8 mouse cellular contexts compared by ENCODE assay signal in genomic region chr1:52113666-52114069, GRCm38 (mm10). TPM values are rescaled to one million over a fixed set of nuclear protein-coding genes. Genes with fewer than 3 reads are reported as not detected.
A peak's percentile ranks its signal among the peaks of the same experiment; 100 is the strongest.
DNase-seq lines count a peak whose midpoint lies in the region; ATAC-seq and TF ChIP-seq lines count a peak whose summit lies in the region.

No protein-coding gene starts in this region.

- H3K4me3 ChIP-seq in bone marrow, adult 2 months (replicated peaks; ENCODE audit: control insufficient read depth, low read depth, low read length) = peak overlapping the region; percentile 91
- H3K4me3 ChIP-seq in embryonic facial prominence, embryonic 15.5 days (replicated peaks) = peak overlapping the region; percentile 45
- H3K4me3 ChIP-seq in kidney, embryonic 14.5 days (ENCODE audit: low read length) = peak overlapping the region; percentile 33
- H3K4me3 ChIP-seq in limb, embryonic 15.5 days = peak overlapping the region; percentile 39

- H3K4me1 ChIP-seq in bone marrow, adult 2 months (ENCODE audit: control insufficient read depth, insufficient read depth, low read length) = peaks cover 2% of the 10 kb centered on the region; the same call in 1 of the 2 replicates
- H3K4me1 ChIP-seq in embryonic facial prominence, embryonic 15.5 days = 0 out of 2 replicates have a peak, but pooled peaks cover 3% of the 10 kb centered on the region
- 0 out of 2 replicates have a peak, but pooled peaks cover 5% of the 10 kb centered on the region for H3K4me1 ChIP-seq in kidney, embryonic 14.5 days (ENCODE audit: control insufficient read depth, insufficient read depth, low read length)
- H3K4me1 ChIP-seq in limb, embryonic 15.5 days = peaks cover 9% of the 10 kb centered on the region

- H3K27ac ChIP-seq in bone marrow, adult 2 months (ENCODE audit: control insufficient read depth, insufficient read depth, low read depth, low read length, poor library complexity) = peak overlapping the region; percentile 83
- peak overlapping the region; percentile 79 for H3K27ac ChIP-seq in embryonic facial prominence, embryonic 15.5 days (replicated peaks)
- H3K27ac ChIP-seq in kidney, embryonic 14.5 days (ENCODE audit: low read depth, low read length) = no peak overlapping the region
- peak overlapping the region; percentile 85 for H3K27ac ChIP-seq in limb, embryonic 15.5 days

- no peaks in the 10 kb centered on the region for H3K9me3 ChIP-seq in embryonic facial prominence, embryonic 15.5 days (replicated peaks)
- no peaks in the 10 kb centered on the region for H3K9me3 ChIP-seq in kidney, embryonic 14.5 days (ENCODE audit: control insufficient read depth, low read length)
- no peaks in the 10 kb centered on the region for H3K9me3 ChIP-seq in limb, embryonic 15.5 days

- H3K36me3 ChIP-seq in embryonic facial prominence, embryonic 15.5 days = no peaks in the 10 kb centered on the region
- no peaks in the 10 kb centered on the region for H3K36me3 ChIP-seq in kidney, embryonic 14.5 days (ENCODE audit: control insufficient read depth, insufficient read depth, low read length)
- H3K36me3 ChIP-seq in limb, embryonic 15.5 days = no peaks in the 10 kb centered on the region

- no peaks in the 10 kb centered on the region for H3K27me3 ChIP-seq in embryonic facial prominence, embryonic 15.5 days
- H3K27me3 ChIP-seq in kidney, embryonic 14.5 days (ENCODE audit: control insufficient read depth, insufficient read depth, low read length) = no peaks in the 10 kb centered on the region
- no peaks in the 10 kb centered on the region for H3K27me3 ChIP-seq in limb, embryonic 15.5 days

- peak overlapping the region; percentile 64 for H3K4me2 ChIP-seq in embryonic facial prominence, embryonic 15.5 days (replicated peaks)
- H3K4me2 ChIP-seq in kidney, embryonic 14.5 days (replicated peaks; ENCODE audit: low read depth, low read length) = peak overlapping the region; percentile 51
- peak overlapping the region; percentile 59 for H3K4me2 ChIP-seq in limb, embryonic 15.5 days

- ATAC-seq in embryonic facial prominence, embryonic 15.5 days (ENCODE audit: insufficient number of reproducible peaks, low FRiP score, low TSS enrichment, low read depth) = peak; percentile 97
- peak; percentile 98 for ATAC-seq in kidney, embryonic 14.5 days (ENCODE audit: low FRiP score, low TSS enrichment)
- ATAC-seq in limb, embryonic 15.5 days (ENCODE audit: insufficient number of reproducible peaks, low FRiP score, low TSS enrichment, low read depth) = peak; percentile 91

- peak; percentile 92 for TF ChIP-seq CTCF in bone marrow, adult 2 months (IDR thresholded peaks at IDR 0.05; ENCODE audit: control insufficient read depth, insufficient read depth, low read length)

- peak; percentile 78 for TF ChIP-seq POLR2A in bone marrow, adult 2 months (IDR thresholded peaks at IDR 0.05; ENCODE audit: borderline replicate concordance, control insufficient read depth, low read depth, low read length)

- peak; percentile 97 for DNase-seq in 416B (ENCODE audit: low read depth)
- peak; percentile 96 to 97 for DNase-seq in heart, adult 9 months (ENCODE audit: low spot score in 2 of 2)
- DNase-seq in monocyte, adult 2 months (ENCODE audit: low read depth in 1 of 2, low spot score in 2 of 2) = peak; percentile 94 to 98
- DNase-seq in spleen, postnatal 36 days (ENCODE audit: low spot score in 2 of 2) = peak; percentile 98 to 99

- H3K9ac ChIP-seq in embryonic facial prominence, embryonic 15.5 days = peak overlapping the region; percentile 47; the same call in 1 of the 2 replicates
- peak overlapping the region; percentile 53; the same call in 1 of the 2 replicates for H3K9ac ChIP-seq in kidney, embryonic 14.5 days (ENCODE audit: low read depth, low read length)
- H3K9ac ChIP-seq in limb, embryonic 15.5 days = peak overlapping the region; percentile 48

- under 1% methylated on average over 32 of the region's 32 CpGs for WGBS in bone marrow, adult 2 months
- under 1% methylated on average over 32 of the region's 32 CpGs for WGBS in embryonic facial prominence, embryonic 15.5 days
- under 1% methylated on average over 32 of the region's 32 CpGs for WGBS in kidney, embryonic 14.5 days
- under 1% methylated on average over 32 of the region's 32 CpGs for WGBS in limb, embryonic 15.5 days

RNA-seq across cellular contexts. Expression of gene Stat1, which starts 5.6 kb away (rescaled TPM):
- 20.8 and 28.8 TPM in 2 replicates for polyA plus RNA-seq in bone marrow, adult 2 months (2011; ENCODE audit: insufficient read depth, insufficient read length, low replicate concordance, missing spikeins)
- 21.3 and 26.0 TPM in 2 replicates for polyA plus RNA-seq in embryonic facial prominence, embryonic 15.5 days (2015; fragmentation: Nextera tagmentation; extraction: Ambion mirVana)
- polyA plus RNA-seq in kidney, embryonic 14.5 days (2014; fragmentation: Nextera tagmentation; extraction: Ambion mirVana) = 16.7 and 20.0 TPM in 2 replicates
- 22.5 and 23.1 TPM in 2 replicates for polyA plus RNA-seq in limb, embryonic 15.5 days (2015; fragmentation: Nextera tagmentation; extraction: Ambion mirVana)

Comparison
In these comparisons a context has a peak if more than half of its experiments do, and no peak if none do; other contexts are left out.
1. H3K4me3 ChIP-seq: peak in every context shown above with its lines; median percentile 91 in bone marrow, adult 2 months; 45 in embryonic facial prominence, embryonic 15.5 days; 39 in limb, embryonic 15.5 days; 33 in kidney, embryonic 14.5 days.